Mouse (Mus musculus): Measurements from ENCODE around the gene Cdh20. TPM values are rescaled to one million over a fixed set of nuclear protein-coding genes. Genes with fewer than 3 reads are reported as not detected.

The Cdh20 gene
- polyA plus RNA-seq, 1 experiment from 2014 or later = 0.97 TPM

- H3K4me1 ChIP-seq (replicated peaks; ENCODE audit: control insufficient read depth, insufficient read depth, low read length) = no peaks in the 10 kb centered on the region
- no peak overlapping the region for H3K4me2 ChIP-seq (replicated peaks; ENCODE audit: low read depth, low read length)
- no peaks in the 10 kb centered on the region for H3K27me3 ChIP-seq (ENCODE audit: control insufficient read depth, insufficient read depth, low read length)
- H3K9me3 ChIP-seq (ENCODE audit: control insufficient read depth, low read length) = no peaks in the 10 kb centered on the region
- no peaks in the 10 kb centered on the region for H3K36me3 ChIP-seq (ENCODE audit: control insufficient read depth, insufficient read depth, low read length)
- ATAC-seq (ENCODE audit: low FRiP score) (no peak), DNase-seq (ENCODE audit: low spot score) (no peak)
- 50% methylated on average over 1 of the region's 1 CpGs for WGBS
- H3K4me3 ChIP-seq (ENCODE audit: low read depth, low read length) = no peak overlapping the region
- H3K9ac ChIP-seq (ENCODE audit: low read depth, low read length) = no peak overlapping the region
- H3K27ac ChIP-seq (ENCODE audit: low read depth, low read length) = no peak overlapping the region
Measured at GRCm38 (mm10) chr1:105013291-105013690, 245.0 kb downstream of the Cdh20 start.

- H3K4me3 ChIP-seq (ENCODE audit: low read depth, low read length) = no peak overlapping the region
- 96% methylated on average over 3 of the region's 3 CpGs for WGBS
- no peaks in the 10 kb centered on the region for H3K4me1 ChIP-seq (replicated peaks; ENCODE audit: control insufficient read depth, insufficient read depth, low read length)
- no peak for ATAC-seq (ENCODE audit: low FRiP score)
- no peaks in the 10 kb centered on the region for H3K36me3 ChIP-seq (ENCODE audit: control insufficient read depth, insufficient read depth, low read length)
- no peak overlapping the region for H3K9ac ChIP-seq (ENCODE audit: low read depth, low read length)
- no peak overlapping the region for H3K27ac ChIP-seq (ENCODE audit: low read depth, low read length)
- DNase-seq (ENCODE audit: low spot score) = no peak
- H3K9me3 ChIP-seq (ENCODE audit: control insufficient read depth, low read length) = no peaks in the 10 kb centered on the region
- H3K27me3 ChIP-seq (ENCODE audit: control insufficient read depth, insufficient read depth, low read length) = no peaks in the 10 kb centered on the region
- H3K4me2 ChIP-seq (replicated peaks; ENCODE audit: low read depth, low read length) = no peak overlapping the region
Measured at GRCm38 (mm10) chr1:105041668-105042067, 273.3 kb downstream of the Cdh20 start.
